Mouse (Mus musculus) ES-Bruce4 (cell line): ENCODE data around the gene Grin2a. TPM values are rescaled to one million over a fixed set of nuclear protein-coding genes. Genes with fewer than 3 reads are reported as not detected.

Experiments used
- H3K27ac ChIP-seq: 2 replicates; pipeline ENCODE4 v1.5.1; 2012; ENCODE audit warnings: low read length, inconsistent platforms; ENCODE audit not compliant: insufficient read depth
- H3K27me3 ChIP-seq: 2 replicates; pipeline ENCODE4 v1.6.1; 2012; ENCODE audit warnings: mild to moderate bottlenecking, low read length, inconsistent platforms; ENCODE audit not compliant: control insufficient read depth, poor library complexity, insufficient read depth, severe bottlenecking
- H3K36me3 ChIP-seq: 2 replicates; pipeline ENCODE4 v1.6.1; 2012; ENCODE audit warnings: inconsistent platforms, mild to moderate bottlenecking, low read length, moderate library complexity; ENCODE audit not compliant: control insufficient read depth, poor library complexity, insufficient read depth, severe bottlenecking
- H3K4me1 ChIP-seq: one replicate; pipeline ENCODE4 v1.8.1; 2011; ENCODE audit warnings: low read length; ENCODE audit not compliant: control insufficient read depth, insufficient read depth
- H3K4me3 ChIP-seq: 2 replicates; pipeline ENCODE4 v1.5.1; 2011; ENCODE audit warnings: low read depth, mild to moderate bottlenecking, low read length
- H3K9ac ChIP-seq: 2 replicates; pipeline ENCODE4 v1.6.1; 2012; ENCODE audit warnings: low read depth, mild to moderate bottlenecking, inconsistent platforms; ENCODE audit not compliant: poor library complexity, severe bottlenecking
- H3K9me3 ChIP-seq: replicated peaks from 2 replicates; pipeline ENCODE4 v1.6.1; 2012; ENCODE audit warnings: mild to moderate bottlenecking, low read length, inconsistent platforms; ENCODE audit not compliant: control insufficient read depth, poor library complexity, insufficient read depth, severe bottlenecking
- CTCF ChIP-seq: IDR thresholded peaks from one replicate; pipeline ENCODE4 v1.8.1; 2011; ENCODE audit warnings: low read depth, low read length
- EP300 ChIP-seq: IDR thresholded peaks from 2 replicates; pipeline ENCODE4 v1.6.1; 2011; ENCODE audit warnings: low read depth, low read length; ENCODE audit not compliant: insufficient read depth
- POLR2A ChIP-seq: IDR thresholded peaks from one replicate; pipeline ENCODE4 v1.8.1; 2011; ENCODE audit warnings: low read length; ENCODE audit not compliant: insufficient read depth
- polyA plus RNA-seq: library from polyadenylated mRNA; stranded (reverse); fragments of >200 nt; gene quantifications from 2 replicates; pipeline ENCODE4 v1.2.4, GENCODE M21; 2011; ENCODE audit warnings: low read depth; ENCODE audit not compliant: missing spikeins, insufficient read depth, insufficient read length

The Grin2a gene
- polyA plus RNA-seq, 1 experiment, result 0.39 TPM

GRCm38 (mm10) chr16:10005606-10006005 lies 10.2 kb upstream of the Grin2a start:
- Histone ChIP-seq H3K36me3 (no peaks in the 10 kb centered on the region), H3K4me1 (no peaks in the 10 kb centered on the region), H3K27ac (no peak overlapping the region), H3K9me3 (no peaks in the 10 kb centered on the region; the same call in 1 of the 2 replicates), H3K27me3 (no peaks in the 10 kb centered on the region), H3K4me3 (no peak overlapping the region), H3K9ac (no peak overlapping the region)
- TF ChIP-seq EP300, result no peak
- no peak for TF ChIP-seq CTCF
- no peak for TF ChIP-seq POLR2A

- H3K9ac ChIP-seq, result no peak overlapping the region
- H3K4me1 ChIP-seq, result no peaks in the 10 kb centered on the region
- no peak overlapping the region for H3K27ac ChIP-seq
- H3K9me3 ChIP-seq, result no peaks in the 10 kb centered on the region; the same call in 1 of the 2 replicates
- H3K36me3 ChIP-seq, result no peaks in the 10 kb centered on the region
- H3K4me3 ChIP-seq, result no peak overlapping the region
- TF ChIP-seq POLR2A, result no peak
- no peak for TF ChIP-seq CTCF
- TF ChIP-seq EP300, result no peak
- H3K27me3 ChIP-seq, result no peaks in the 10 kb centered on the region
Measured at GRCm38 (mm10) chr16:10004096-10004495, 8.7 kb upstream of the Grin2a start.

- Histone ChIP-seq H3K4me3 (no peak overlapping the region), H3K36me3 (no peaks in the 10 kb centered on the region), H3K4me1 (no peaks in the 10 kb centered on the region)
Measured at GRCm38 (mm10) chr16:10003001-10003400, 7.6 kb upstream of the Grin2a start.

GRCm38 (mm10) chr16:10001601-10002000 lies 6.2 kb upstream of the Grin2a start:
- Histone ChIP-seq H3K27me3 (no peaks in the 10 kb centered on the region), H3K27ac (no peak overlapping the region), H3K36me3 (no peaks in the 10 kb centered on the region), H3K4me3 (no peak overlapping the region), H3K4me1 (no peaks in the 10 kb centered on the region), H3K9ac (no peak overlapping the region), H3K9me3 (no peaks in the 10 kb centered on the region)
- TF ChIP-seq POLR2A (no peak), CTCF (no peak), EP300 (no peak)

More at GRCm38 (mm10) chr16:10003001-10003400, 7.6 kb upstream of the Grin2a start:
- TF ChIP-seq CTCF (no peak), POLR2A (no peak), EP300 (no peak)
- H3K9ac ChIP-seq, result no peak overlapping the region
- no peak overlapping the region for H3K27ac ChIP-seq
- H3K27me3 ChIP-seq, result no peaks in the 10 kb centered on the region
- H3K9me3 ChIP-seq, result no peaks in the 10 kb centered on the region; the same call in 1 of the 2 replicates

GRCm38 (mm10) chr16:9999926-10000325 lies 4.6 kb upstream of the Grin2a start:
- TF ChIP-seq POLR2A (no peak), CTCF (no peak), EP300 (no peak)
- Histone ChIP-seq H3K27me3 (peaks cover under 1% of the 10 kb centered on the region; the same call in 1 of the 2 replicates), H3K36me3 (no peaks in the 10 kb centered on the region), H3K4me1 (no peaks in the 10 kb centered on the region), H3K9me3 (no peaks in the 10 kb centered on the region), H3K27ac (no peak overlapping the region), H3K4me3 (no peak overlapping the region), H3K9ac (no peak overlapping the region)

- Histone ChIP-seq H3K36me3 (no peaks in the 10 kb centered on the region), H3K4me3 (no peak overlapping the region), H3K9ac (no peak overlapping the region), H3K4me1 (no peaks in the 10 kb centered on the region), H3K27ac (no peak overlapping the region), H3K9me3 (no peaks in the 10 kb centered on the region), H3K27me3 (peaks cover 8% of the 10 kb centered on the region)
- TF ChIP-seq CTCF, result no peak
- TF ChIP-seq POLR2A, result no peak
- no peak for TF ChIP-seq EP300
Measured at GRCm38 (mm10) chr16:9997931-9998330, 2.6 kb upstream of the Grin2a start.
